Mouse (Mus musculus): ENCODE data around the gene Znrf3. TPM values are rescaled to one million over a fixed set of nuclear protein-coding genes. Genes with fewer than 3 reads are reported as not detected.

The Znrf3 gene
- polyA plus RNA-seq, 1 experiment from 2014 or later = 8.1 TPM

DNA sequence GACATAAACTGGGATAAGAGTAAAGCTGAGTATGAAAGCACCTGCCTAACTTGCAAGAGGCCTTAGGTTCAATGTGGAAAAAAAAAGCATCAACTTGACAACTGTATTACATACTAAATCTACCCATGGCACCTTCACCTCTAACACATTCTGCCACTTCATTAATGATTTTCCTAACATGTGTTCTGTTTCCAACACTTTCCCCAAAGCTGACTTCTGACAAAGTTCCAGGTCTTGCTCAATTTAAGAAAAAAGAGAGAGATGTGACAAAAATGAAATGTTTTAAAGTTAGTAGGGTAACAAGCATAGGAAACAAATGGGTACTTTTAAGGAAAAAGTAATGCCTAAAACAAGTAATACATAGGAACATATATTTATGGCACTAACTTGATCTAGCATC, 76.2 kb downstream of the Znrf3 start:
- ATAC-seq (ENCODE audit: low read depth) = no peak
- no peak overlapping the region for H3K4me3 ChIP-seq
- no peaks in the 10 kb centered on the region for H3K4me1 ChIP-seq (replicated peaks)
- no peak overlapping the region for H3K4me2 ChIP-seq
- no peaks in the 10 kb centered on the region for H3K36me3 ChIP-seq
- no peak overlapping the region for H3K9ac ChIP-seq
- no peaks in the 10 kb centered on the region for H3K9me3 ChIP-seq
- no peaks in the 10 kb centered on the region for H3K27me3 ChIP-seq
- no peak overlapping the region for H3K27ac ChIP-seq (replicated peaks)

DNA sequence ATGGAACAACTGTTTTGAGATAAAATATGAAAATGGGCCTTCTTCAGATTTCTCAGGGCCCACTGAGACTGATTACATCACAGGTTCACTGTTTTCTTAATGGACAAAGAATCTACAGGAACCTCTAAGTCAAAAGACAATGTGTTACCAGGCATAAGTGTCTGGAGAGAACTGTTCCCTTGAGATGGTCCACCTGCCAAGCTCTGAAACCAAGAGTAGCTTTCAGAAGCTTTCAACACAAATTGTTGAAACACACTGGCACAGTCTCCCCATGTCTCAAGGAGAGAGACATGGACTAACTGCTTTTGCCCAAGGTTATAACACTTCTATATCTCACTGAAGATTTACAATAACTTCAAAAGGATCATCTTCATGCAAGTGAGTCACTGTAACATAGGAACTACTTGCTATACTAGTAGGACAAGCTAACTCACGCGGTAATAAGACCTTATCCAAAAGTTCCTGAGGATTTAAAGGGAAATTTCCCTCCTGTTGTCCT, 89.3 kb downstream of the Znrf3 start:
- H3K4me1 ChIP-seq (replicated peaks) = no peaks in the 10 kb centered on the region
- ATAC-seq (ENCODE audit: low read depth) = no peak
- H3K27ac ChIP-seq (replicated peaks) = no peak overlapping the region
- no peaks in the 10 kb centered on the region for H3K36me3 ChIP-seq
- no peaks in the 10 kb centered on the region for H3K27me3 ChIP-seq
- no peaks in the 10 kb centered on the region for H3K9me3 ChIP-seq
- H3K4me2 ChIP-seq = no peak overlapping the region
- WGBS = 95% methylated on average over 2 of the region's 2 CpGs
- no peak overlapping the region for H3K9ac ChIP-seq
- H3K4me3 ChIP-seq = no peak overlapping the region

DNA sequence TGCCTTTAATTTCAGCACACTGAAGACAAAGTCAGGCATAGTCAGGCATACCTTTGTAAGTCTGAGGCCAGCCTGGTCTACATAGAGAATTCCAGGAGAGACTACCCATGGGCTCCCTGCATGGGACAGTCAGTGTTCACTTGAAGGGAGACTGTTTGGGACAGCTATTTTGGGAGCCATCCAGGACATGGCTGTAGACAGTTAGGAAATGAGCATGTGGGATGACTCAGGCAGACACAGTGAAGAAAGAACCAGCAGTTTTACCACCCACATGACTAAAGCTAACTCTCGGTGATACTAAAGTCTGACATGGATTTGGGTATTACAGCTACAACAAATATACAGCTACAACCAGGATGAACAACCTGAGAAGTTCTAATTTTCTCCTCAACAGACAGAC, 89.9 kb downstream of the Znrf3 start:
- no peak for ATAC-seq (ENCODE audit: low read depth)
- no peaks in the 10 kb centered on the region for H3K27me3 ChIP-seq
- 87% methylated on average over 1 of the region's 1 CpGs for WGBS

DNA sequence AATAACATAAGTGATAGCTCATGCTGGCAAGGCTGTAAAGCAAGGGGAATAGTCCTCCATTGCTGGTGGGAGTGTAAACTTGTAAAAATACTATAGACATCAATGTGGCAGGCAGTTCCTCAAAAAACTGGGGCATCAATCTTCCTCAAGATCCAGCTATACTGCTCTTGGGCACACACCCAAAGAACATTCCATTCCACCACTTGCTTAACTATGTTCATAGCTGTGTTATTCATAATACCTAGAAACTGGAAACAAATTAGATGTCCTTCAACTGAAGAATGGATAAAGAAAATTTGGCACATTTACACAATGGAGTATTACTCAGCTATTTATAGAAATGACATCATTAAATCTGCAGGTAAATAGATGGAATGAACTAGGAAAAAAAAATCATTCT, 91.6 kb downstream of the Znrf3 start:
- Histone ChIP-seq H3K27me3 (no peaks in the 10 kb centered on the region), H3K4me2 (no peak overlapping the region), H3K9ac (no peak overlapping the region), H3K4me1 (replicated peaks) (no peaks in the 10 kb centered on the region), H3K4me3 (no peak overlapping the region), H3K36me3 (no peaks in the 10 kb centered on the region), H3K9me3 (no peaks in the 10 kb centered on the region), H3K27ac (replicated peaks) (no peak overlapping the region)
- ATAC-seq (ENCODE audit: low read depth) = no peak

More for the DNA sequence above, 89.9 kb downstream of the Znrf3 start:
- no peak overlapping the region for H3K4me2 ChIP-seq
- no peak overlapping the region for H3K4me3 ChIP-seq
- H3K9ac ChIP-seq = no peak overlapping the region
- no peaks in the 10 kb centered on the region for H3K36me3 ChIP-seq
- no peaks in the 10 kb centered on the region for H3K9me3 ChIP-seq
- no peak overlapping the region for H3K27ac ChIP-seq (replicated peaks)
- H3K4me1 ChIP-seq (replicated peaks) = no peaks in the 10 kb centered on the region

GRCm38 (mm10) chr11:5349483-5349882, 95.2 kb downstream of the Znrf3 start:
- no peak overlapping the region for H3K4me2 ChIP-seq
- ATAC-seq (ENCODE audit: low read depth) = no peak
- 98% methylated on average over 5 of the region's 5 CpGs for WGBS

GRCm38 (mm10) chr11:5346845-5347640, 97.6 kb downstream of the Znrf3 start:
- WGBS = 58% methylated on average over 4 of the region's 4 CpGs
- H3K36me3 ChIP-seq = no peaks in the 10 kb centered on the region
- H3K4me2 ChIP-seq = no peak overlapping the region
- H3K27me3 ChIP-seq = no peaks in the 10 kb centered on the region
- no peak for ATAC-seq (ENCODE audit: low read depth)
- no peaks in the 10 kb centered on the region for H3K9me3 ChIP-seq
- H3K27ac ChIP-seq (replicated peaks) = no peak overlapping the region
- H3K4me1 ChIP-seq (replicated peaks) = 0 out of 2 replicates have a peak, but pooled peaks cover 5% of the 10 kb centered on the region
- no peak overlapping the region for H3K4me3 ChIP-seq
- no peak overlapping the region for H3K9ac ChIP-seq

More at GRCm38 (mm10) chr11:5349483-5349882, 95.2 kb downstream of the Znrf3 start:
- Histone ChIP-seq H3K36me3 (no peaks in the 10 kb centered on the region), H3K9ac (no peak overlapping the region), H3K4me3 (no peak overlapping the region), H3K27ac (replicated peaks) (no peak overlapping the region), H3K9me3 (no peaks in the 10 kb centered on the region), H3K4me1 (replicated peaks) (0 out of 2 replicates have a peak, but pooled peaks cover 5% of the 10 kb centered on the region), H3K27me3 (no peaks in the 10 kb centered on the region)

GRCm38 (mm10) chr11:5343748-5344147, 100.9 kb downstream of the Znrf3 start:
- Histone ChIP-seq H3K4me1 (replicated peaks) (0 out of 2 replicates have a peak, but pooled peaks cover 5% of the 10 kb centered on the region), H3K9ac (no peak overlapping the region), H3K9me3 (no peaks in the 10 kb centered on the region), H3K4me3 (no peak overlapping the region), H3K36me3 (no peaks in the 10 kb centered on the region), H3K27me3 (no peaks in the 10 kb centered on the region), H3K27ac (replicated peaks) (no peak overlapping the region), H3K4me2 (no peak overlapping the region)
- no peak for ATAC-seq (ENCODE audit: low read depth)
- 94% methylated on average over 4 of the region's 4 CpGs for WGBS

DNA sequence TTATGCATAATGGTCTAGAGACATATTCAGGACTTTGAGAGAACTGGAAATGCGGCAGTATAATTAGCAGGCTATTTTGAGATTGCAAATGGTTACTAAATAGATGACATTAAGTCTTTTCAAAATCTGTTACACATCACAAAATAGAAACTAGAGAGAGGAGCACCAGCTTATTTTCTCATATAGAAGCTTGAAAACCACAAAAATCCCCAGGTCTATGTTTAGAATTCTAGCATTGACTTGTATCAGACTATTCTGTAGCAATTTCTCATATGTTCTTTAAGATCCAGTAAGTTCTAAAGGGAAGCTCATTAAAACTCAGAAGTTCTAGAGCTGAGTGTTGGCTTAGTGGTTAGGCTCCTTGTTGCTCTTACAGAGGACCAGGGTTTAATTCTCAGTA, 104.9 kb downstream of the Znrf3 start:
- no peaks in the 10 kb centered on the region for H3K36me3 ChIP-seq
- H3K4me3 ChIP-seq = no peak overlapping the region
- H3K9me3 ChIP-seq = no peaks in the 10 kb centered on the region
- ATAC-seq (ENCODE audit: low read depth) = no peak
- H3K4me2 ChIP-seq = no peak overlapping the region
- 96% methylated on average over 1 of the region's 1 CpGs for WGBS
- no peaks in the 10 kb centered on the region for H3K4me1 ChIP-seq (replicated peaks)
- H3K9ac ChIP-seq = no peak overlapping the region
- no peaks in the 10 kb centered on the region for H3K27me3 ChIP-seq
- no peak overlapping the region for H3K27ac ChIP-seq (replicated peaks)

- Histone ChIP-seq H3K4me2 (no peak overlapping the region), H3K27me3 (no peaks in the 10 kb centered on the region), H3K9ac (no peak overlapping the region), H3K4me1 (replicated peaks) (no peaks in the 10 kb centered on the region), H3K4me3 (no peak overlapping the region), H3K9me3 (no peaks in the 10 kb centered on the region), H3K27ac (replicated peaks) (no peak overlapping the region), H3K36me3 (no peaks in the 10 kb centered on the region)
- 75% methylated on average over 7 of the region's 7 CpGs for WGBS
- ATAC-seq (ENCODE audit: low read depth) = no peak
Observed at GRCm38 (mm10) chr11:5336852-5337251, 107.8 kb downstream of the Znrf3 start.

GRCm38 (mm10) chr11:5336269-5336668, 108.4 kb downstream of the Znrf3 start:
- H3K27me3 ChIP-seq = no peaks in the 10 kb centered on the region
- H3K27ac ChIP-seq (replicated peaks) = no peak overlapping the region
- ATAC-seq (ENCODE audit: low read depth) = no peak
- no peaks in the 10 kb centered on the region for H3K9me3 ChIP-seq
- no peaks in the 10 kb centered on the region for H3K4me1 ChIP-seq (replicated peaks)
- no peaks in the 10 kb centered on the region for H3K36me3 ChIP-seq
- no peak overlapping the region for H3K9ac ChIP-seq
- no peak overlapping the region for H3K4me3 ChIP-seq
- H3K4me2 ChIP-seq = no peak overlapping the region

GRCm38 (mm10) chr11:5330851-5331250, 113.8 kb downstream of the Znrf3 start:
- 95% methylated on average over 4 of the region's 4 CpGs for WGBS

DNA sequence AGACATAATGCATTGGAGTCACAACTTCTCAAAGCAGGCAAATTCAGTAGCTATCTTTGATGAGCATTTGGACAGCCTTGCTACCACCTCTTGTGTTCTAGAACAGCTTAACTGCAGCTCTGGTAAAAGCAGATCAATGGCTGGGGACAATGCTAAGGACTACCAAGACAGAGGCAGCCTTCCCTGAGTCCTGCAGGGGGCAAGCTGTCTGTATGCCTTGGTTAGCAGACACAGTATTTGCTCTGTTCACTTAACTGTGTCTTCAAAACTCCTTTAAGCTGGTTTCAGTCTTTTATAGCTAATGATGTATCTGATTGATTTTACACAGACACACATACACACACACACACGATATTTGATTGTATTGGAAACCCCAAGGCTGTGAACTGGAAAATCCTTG, 117.0 kb downstream of the Znrf3 start:
- H3K27ac ChIP-seq (replicated peaks) = no peak overlapping the region
- WGBS = 68% methylated on average over 1 of the region's 1 CpGs

More at GRCm38 (mm10) chr11:5330851-5331250, 113.8 kb downstream of the Znrf3 start:
- Histone ChIP-seq H3K27me3 (no peaks in the 10 kb centered on the region), H3K27ac (replicated peaks) (no peak overlapping the region), H3K4me1 (replicated peaks) (0 out of 2 replicates have a peak, but pooled peaks cover 3% of the 10 kb centered on the region), H3K9ac (no peak overlapping the region), H3K9me3 (no peaks in the 10 kb centered on the region), H3K36me3 (no peaks in the 10 kb centered on the region), H3K4me3 (no peak overlapping the region), H3K4me2 (no peak overlapping the region)
- ATAC-seq (ENCODE audit: low read depth) = no peak

DNA sequence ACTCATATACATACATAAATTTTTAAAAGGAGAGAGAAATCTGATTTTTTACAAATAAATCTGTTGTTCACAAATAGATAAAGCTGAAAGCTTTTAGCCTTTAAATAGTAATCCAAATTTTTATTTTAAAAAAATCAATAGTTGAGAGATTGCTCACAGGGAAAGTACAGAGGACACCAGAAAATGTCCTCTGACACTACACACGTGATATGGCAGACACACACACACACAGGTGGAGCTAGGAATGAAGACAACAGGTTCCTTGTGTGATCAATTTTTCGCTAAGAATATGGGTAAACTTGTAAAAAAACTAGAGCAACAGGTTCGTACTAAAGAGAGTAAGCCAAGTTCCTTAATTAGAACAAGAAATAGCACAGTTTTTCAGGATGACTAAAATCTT, 118.4 kb downstream of the Znrf3 start:
- Histone ChIP-seq H3K4me2 (no peak overlapping the region), H3K4me1 (replicated peaks) (peaks cover 6% of the 10 kb centered on the region; the same call in 1 of the 2 replicates), H3K36me3 (no peaks in the 10 kb centered on the region), H3K4me3 (no peak overlapping the region), H3K9ac (no peak overlapping the region), H3K27me3 (no peaks in the 10 kb centered on the region), H3K9me3 (no peaks in the 10 kb centered on the region), H3K27ac (replicated peaks) (no peak overlapping the region)
- no peak for ATAC-seq (ENCODE audit: low read depth)
- WGBS = 92% methylated on average over 3 of the region's 3 CpGs

More for the DNA sequence above, 117.0 kb downstream of the Znrf3 start:
- ATAC-seq (ENCODE audit: low read depth) = no peak
- Histone ChIP-seq H3K4me3 (no peak overlapping the region), H3K9ac (no peak overlapping the region), H3K4me2 (no peak overlapping the region), H3K4me1 (replicated peaks) (peaks cover 6% of the 10 kb centered on the region; the same call in 1 of the 2 replicates), H3K27me3 (no peaks in the 10 kb centered on the region), H3K36me3 (no peaks in the 10 kb centered on the region), H3K9me3 (no peaks in the 10 kb centered on the region)
